Mouse (Mus musculus) C2C12 (cell line): ENCODE results near the gene Rpl18a.

Experiments
- CTCF ChIP-seq: IDR thresholded peaks from one replicate; pipeline ENCODE4 v1.5.1; 2011; ENCODE audit not compliant: control insufficient read depth, insufficient read depth, insufficient read length
- MAX ChIP-seq: IDR thresholded peaks from one replicate; pipeline ENCODE4 v1.6.1; 2011; ENCODE audit warnings: mild to moderate bottlenecking, control low read depth
- MYOD1 ChIP-seq: IDR thresholded peaks from one replicate; pipeline ENCODE4 v1.6.1; 2011; ENCODE audit warnings: low read depth; ENCODE audit not compliant: control insufficient read depth, insufficient read length
- USF1 ChIP-seq: IDR thresholded peaks from one replicate; pipeline ENCODE4 v1.6.1; 2011; ENCODE audit warnings: low read depth, mild to moderate bottlenecking, control low read depth, moderate library complexity

- TF ChIP-seq CTCF (no peak), MAX (no peak), USF1 (no peak), MYOD1 (no peak)
These were observed 16.3 kb upstream of the Rpl18a start for GRCm38 (mm10) chr8:70913523-70913922.
